Mouse (Mus musculus) thymus, postnatal 36 days (tissue): ENCODE results near the gene BC051665.
A peak's percentile ranks its signal among the peaks of the same experiment; 100 is the strongest.

Experiments
- DNase-seq, 2 experiments: peaks; one replicate each; pipeline ENCODE4 v3.0.0; 2022; ENCODE audit warnings: mixed read lengths in 2 of 2

BC051665 gene

DNA sequence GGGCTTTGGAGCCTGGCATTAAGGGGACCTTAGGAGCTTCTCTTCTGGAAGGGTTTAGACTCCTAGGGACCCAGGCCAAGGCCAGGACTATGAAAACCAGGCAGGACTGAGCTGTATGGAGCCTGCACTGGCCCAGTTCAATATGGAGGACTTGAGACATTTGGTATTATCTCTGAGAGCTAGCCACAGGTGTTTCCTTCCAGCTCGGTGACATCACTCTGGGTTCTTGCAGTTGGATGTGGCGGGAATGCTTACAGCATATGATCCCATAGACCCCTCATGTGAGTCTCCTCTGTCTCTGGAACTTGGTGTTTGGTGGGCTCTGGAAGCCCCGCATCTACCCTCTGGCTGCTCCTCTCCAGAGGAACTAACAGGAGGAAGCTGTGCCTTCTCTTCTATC, 43.6 kb downstream of the BC051665 start:
- no peak for DNase-seq

DNA sequence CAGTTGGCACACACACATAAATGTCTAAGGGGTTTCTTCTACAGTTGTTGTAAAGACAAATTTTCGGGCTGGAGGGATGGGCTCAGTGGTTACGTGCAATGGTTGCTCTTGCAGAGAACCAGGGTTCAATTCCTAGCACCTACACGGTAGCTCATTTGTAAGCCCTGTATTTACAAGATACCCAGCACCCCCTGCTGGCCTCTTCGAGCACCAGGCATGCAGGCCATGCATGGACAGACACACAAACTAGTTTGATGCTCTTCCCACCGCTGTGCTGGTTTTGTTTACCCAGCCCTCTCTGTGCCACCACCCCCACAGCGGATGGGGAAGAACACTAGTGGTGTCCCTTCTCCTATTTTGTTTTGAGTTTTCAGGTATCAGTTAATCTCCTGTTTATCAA, 45.9 kb downstream of the BC051665 start:
- DNase-seq: no peak

DNA sequence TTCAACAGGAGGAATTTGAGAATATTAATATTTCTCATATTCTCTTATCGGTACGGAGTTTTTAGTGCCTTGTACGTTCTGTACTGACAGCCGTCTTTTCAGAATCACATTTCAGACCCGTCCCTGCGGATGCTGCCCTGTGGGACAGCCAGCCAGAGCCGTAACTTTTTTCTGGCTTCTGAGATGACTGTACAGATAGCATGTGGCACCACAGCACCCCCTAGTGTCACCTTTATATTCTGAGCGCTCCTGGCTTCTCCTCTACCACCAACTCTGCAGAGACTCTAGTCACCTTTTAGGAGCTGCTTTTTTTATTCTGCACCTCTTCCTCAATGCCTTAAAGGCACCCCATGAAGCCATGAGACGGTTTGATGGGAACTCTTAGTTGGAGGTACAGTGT, 47.7 kb downstream of the BC051665 start:
- peak; percentile 73 to 75 for DNase-seq

DNA sequence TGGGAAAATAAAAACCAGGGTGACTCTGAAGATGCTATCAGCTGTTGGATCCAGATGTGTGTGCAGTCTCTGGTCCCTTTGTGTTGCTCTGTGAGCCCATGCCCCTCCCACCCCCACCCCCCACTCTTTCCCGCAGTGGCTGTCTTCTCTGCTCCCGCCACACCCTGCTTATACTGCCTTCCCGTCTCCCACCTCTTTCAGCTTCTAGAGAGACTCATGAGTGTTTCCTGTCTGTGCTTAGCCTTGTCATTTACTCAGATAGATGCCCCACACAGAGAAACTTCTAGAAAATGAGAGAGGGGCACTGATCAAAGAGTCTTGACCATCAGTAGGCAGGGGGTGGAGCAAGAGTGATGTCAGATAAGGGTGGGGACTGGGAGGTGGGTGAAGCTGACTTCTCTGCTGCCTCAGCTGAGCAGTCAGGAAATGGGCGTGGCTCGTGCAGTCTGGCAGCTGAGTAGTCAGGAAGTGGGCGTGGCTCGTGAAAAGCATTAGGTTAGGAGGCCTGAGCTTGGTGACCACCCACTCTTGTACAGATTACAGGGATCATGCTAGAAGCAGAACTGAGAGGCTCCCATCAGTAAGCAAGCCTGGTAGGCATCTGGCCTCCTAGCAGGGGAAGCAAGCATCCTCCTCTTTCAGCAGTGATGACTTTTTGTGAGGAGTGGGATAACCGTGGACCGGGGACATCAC, 48.4 kb downstream of the BC051665 start:
- DNase-seq: peak; percentile 89 to 93

DNA sequence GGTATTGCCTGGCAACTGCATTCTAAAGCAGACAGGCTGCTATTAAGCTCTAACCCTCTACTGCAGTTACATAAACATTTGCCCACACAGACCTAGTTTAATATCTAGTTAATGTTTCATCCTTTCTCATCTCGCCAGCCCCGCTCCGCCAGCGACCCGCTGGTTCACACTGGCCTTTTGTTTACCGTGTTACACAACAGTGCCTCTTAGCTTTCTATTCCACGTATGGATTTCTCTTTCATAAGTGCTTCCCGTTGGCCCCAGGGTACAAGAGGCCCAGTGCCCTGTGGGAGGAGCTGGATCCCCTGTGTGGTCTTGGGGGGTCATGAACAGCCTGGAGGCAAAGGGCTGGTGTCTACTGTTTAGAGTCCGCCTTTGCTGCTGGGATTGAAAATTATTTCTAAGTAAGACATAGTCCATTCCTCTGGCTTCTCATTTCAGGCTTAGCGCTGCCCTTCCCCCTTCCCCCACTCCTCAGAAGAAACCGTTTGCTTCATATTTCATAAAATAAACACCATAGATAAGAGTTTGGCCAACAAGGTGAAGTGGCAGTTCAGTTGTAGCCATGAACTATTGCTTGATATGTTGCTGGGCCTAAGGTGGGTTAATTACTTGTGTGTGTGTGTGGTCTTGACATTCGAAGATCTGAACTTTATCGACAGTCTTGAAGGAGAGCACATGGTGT, 49.6 kb downstream of the BC051665 start:
- DNase-seq: no peak

DNA sequence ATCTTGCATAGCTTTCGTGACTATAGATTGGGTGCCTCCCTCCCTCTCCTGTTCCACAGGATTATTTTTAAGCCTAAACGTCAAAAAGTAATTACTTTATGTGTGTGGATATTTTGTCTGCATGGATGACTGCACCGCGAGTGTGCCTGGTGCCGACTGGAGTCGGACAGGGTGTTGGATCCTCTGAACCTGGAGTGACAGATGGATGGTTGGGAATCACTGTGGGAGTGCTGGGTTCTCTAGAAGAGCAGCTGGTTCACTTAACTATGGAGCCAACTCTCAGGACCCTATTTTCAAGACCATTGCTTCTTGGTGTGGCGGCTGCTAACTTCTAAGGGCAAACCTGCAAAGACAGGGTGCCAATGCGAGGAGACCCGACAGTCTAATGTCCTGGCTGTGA, 50.9 kb downstream of the BC051665 start:
- no peak for DNase-seq
